Mouse (Mus musculus) forebrain, embryonic 15.5 days (tissue): ENCODE data around the gene Lhfpl5. TPM values are rescaled to one million over a fixed set of nuclear protein-coding genes. Genes with fewer than 3 reads are reported as not detected.

Source experiments
- ATAC-seq: fragments of 200-750 bp; cut with Nextera tagmentation; replicated peaks from 2 replicates; pipeline ENCODE4 v1.8.0; 2017; ENCODE audit warnings: mild to moderate bottlenecking, moderate TSS enrichment, moderate library complexity
- H3K27ac ChIP-seq: fragments of 300-500 bp; sonication (generic); replicated peaks from 2 replicates; pipeline ENCODE4 v1.5.1; 2015; ENCODE audit warnings: mild to moderate bottlenecking, inconsistent platforms
- H3K27me3 ChIP-seq: fragments of 300-500 bp; sonication (generic); 2 replicates; pipeline ENCODE4 v1.6.1; 2015; ENCODE audit warnings: inconsistent platforms
- H3K36me3 ChIP-seq: fragments of 300-500 bp; sonication (generic); 2 replicates; pipeline ENCODE4 v1.6.1; 2015; ENCODE audit warnings: mild to moderate bottlenecking, inconsistent platforms
- H3K4me1 ChIP-seq: fragments of 300-500 bp; sonication (generic); 2 replicates; pipeline ENCODE4 v1.6.1; 2015; ENCODE audit warnings: inconsistent platforms
- H3K4me2 ChIP-seq: fragments of 300-500 bp; sonication (generic); replicated peaks from 2 replicates; pipeline ENCODE4 v1.6.1; 2015; ENCODE audit warnings: mild to moderate bottlenecking, inconsistent platforms
- H3K4me3 ChIP-seq: fragments of 300-500 bp; sonication (generic); 2 replicates; pipeline ENCODE4 v1.5.1; 2015; ENCODE audit warnings: mild to moderate bottlenecking, inconsistent platforms
- H3K9ac ChIP-seq: fragments of 300-500 bp; sonication (generic); replicated peaks from 2 replicates; pipeline ENCODE4 v1.6.1; 2015; ENCODE audit warnings: mild to moderate bottlenecking, inconsistent platforms
- H3K9me3 ChIP-seq: fragments of 300-500 bp; sonication (generic); 2 replicates; pipeline ENCODE4 v1.6.1; 2016; ENCODE audit warnings: inconsistent platforms
- WGBS: fragments of 180-500 bp; shearing (Covaris S2); methylation state at CpG from one replicate; pipeline ENCODE4 v1.1.7; 2015; ENCODE audit warnings: mixed read lengths; 5-methylcytosine and 5-hydroxymethylcytosine counted together
- polyA plus RNA-seq: library from polyadenylated mRNA; unstranded; fragments of >200 nt; fragmentation: Nextera tagmentation; extraction: Ambion mirVana; gene quantifications from 2 replicates; pipeline ENCODE4 v1.2.1, GENCODE M21; 2015

Lhfpl5 gene
- polyA plus RNA-seq, 1 experiment from 2014 or later, result 6.2 TPM

DNA sequence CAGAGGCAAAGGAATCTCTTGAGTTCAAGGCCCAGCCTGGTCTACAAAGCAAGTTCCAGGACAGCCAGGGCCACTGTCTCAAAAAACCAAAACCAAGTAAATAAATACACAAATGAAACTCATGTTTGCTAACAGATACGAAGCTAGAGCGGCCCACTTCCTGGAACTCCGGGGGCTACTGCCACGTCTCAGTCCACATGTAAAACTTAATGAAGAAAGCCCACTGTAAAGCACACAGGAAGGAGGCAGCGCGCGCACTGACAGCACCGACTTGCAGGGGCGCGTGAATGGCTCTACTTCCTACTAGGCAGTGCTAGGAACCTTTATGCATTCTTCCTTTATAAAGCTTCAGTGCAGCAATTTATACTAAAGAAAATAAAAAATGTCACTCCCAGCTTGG, 42.2 kb downstream of the Lhfpl5 start:
- H3K9ac ChIP-seq, result no peak overlapping the region
- H3K4me3 ChIP-seq, result no peak overlapping the region
- H3K36me3 ChIP-seq, result peaks cover 16% of the 10 kb centered on the region; the same call in 1 of the 2 replicates
- 92% methylated on average over 10 of the region's 10 CpGs for WGBS
- no peaks in the 10 kb centered on the region for H3K9me3 ChIP-seq
- no peak for ATAC-seq
- peaks cover 38% of the 10 kb centered on the region for H3K4me1 ChIP-seq
- no peak overlapping the region for H3K27ac ChIP-seq
- no peak overlapping the region for H3K4me2 ChIP-seq
- no peaks in the 10 kb centered on the region for H3K27me3 ChIP-seq

DNA sequence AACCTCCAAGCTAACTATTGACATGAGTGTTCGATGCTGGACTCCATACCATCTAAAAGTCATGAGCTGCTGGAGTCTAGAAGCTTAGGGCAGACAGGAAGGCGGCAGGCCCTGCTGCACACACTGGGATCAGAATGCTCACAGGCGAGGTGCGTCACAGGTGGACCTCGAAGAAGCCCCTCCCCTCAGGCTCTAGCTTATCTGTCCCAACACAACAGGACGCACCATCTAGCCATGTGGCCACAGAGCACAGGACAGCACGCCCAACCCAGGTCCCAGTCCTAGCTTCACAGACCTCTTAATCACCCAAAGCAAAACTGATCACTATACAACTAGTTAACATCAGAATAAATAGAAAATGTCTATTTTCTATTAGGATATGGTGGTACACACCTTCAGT, 42.7 kb downstream of the Lhfpl5 start:
- ATAC-seq, result no peak
- Histone ChIP-seq H3K27ac (no peak overlapping the region), H3K4me3 (no peak overlapping the region), H3K4me2 (no peak overlapping the region), H3K36me3 (peaks cover 16% of the 10 kb centered on the region; the same call in 1 of the 2 replicates), H3K9me3 (no peaks in the 10 kb centered on the region), H3K9ac (no peak overlapping the region), H3K27me3 (no peaks in the 10 kb centered on the region), H3K4me1 (peaks cover 40% of the 10 kb centered on the region)
- WGBS, result 90% methylated on average over 7 of the region's 7 CpGs

- no peaks in the 10 kb centered on the region for H3K9me3 ChIP-seq
- ATAC-seq, result no peak
- 95% methylated on average over 1 of the region's 1 CpGs for WGBS
Measured at GRCm38 (mm10) chr17:28618775-28619174, 43.3 kb downstream of the Lhfpl5 start.

DNA sequence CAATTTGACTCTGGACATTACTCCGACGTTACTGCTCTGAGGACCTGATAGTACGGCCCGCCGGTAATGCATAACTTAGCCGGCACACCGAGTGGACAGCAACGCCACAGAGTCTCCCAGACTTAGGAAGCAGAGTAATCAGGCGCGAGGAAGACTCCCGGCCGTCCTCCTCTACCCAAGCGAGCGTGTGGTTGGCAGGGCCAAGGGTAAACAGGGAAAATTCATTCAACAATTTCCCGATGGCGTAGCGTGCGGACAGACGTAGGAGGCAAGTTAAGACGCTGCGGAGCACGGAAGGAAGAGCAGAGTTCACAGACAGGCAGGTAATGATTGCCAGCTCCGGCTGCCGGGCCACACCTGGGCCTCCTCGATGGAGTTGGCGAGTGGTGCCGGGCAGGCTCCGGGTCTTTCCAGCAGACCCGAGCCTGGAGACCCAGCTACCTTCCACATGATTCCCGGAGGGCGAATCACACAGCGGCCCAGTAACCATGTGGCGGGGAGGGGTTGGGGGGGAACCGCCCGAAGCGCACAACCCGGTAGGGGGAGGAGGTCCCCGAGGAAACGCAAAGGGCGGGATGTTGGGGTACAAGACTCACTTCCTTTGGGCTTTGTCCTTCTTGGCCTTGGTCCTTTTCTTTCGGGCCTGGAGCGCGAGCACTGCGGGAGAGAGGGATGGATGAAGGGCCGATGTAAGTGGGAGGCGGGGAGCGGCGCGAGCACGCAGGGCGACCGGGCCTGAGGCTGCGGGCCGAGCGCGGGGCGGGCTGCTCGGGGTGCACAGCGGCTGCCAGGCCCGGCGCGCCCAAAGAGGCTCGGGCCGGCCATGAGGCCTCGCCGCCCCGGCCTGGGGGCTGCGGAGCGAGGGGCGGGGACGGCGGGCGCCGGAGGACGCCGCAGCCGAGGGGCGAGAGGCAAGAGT, 46.2 kb downstream of the Lhfpl5 start:
- H3K36me3 ChIP-seq, result 0 out of 2 replicates have a peak, but pooled peaks cover 10% of the 10 kb centered on the region
- H3K9ac ChIP-seq, result peak overlapping the region; percentile 87
- peak overlapping the region; percentile 82 for H3K4me3 ChIP-seq
- H3K27ac ChIP-seq, result peak overlapping the region; percentile 90
- peak overlapping the region; percentile 85 for H3K4me2 ChIP-seq
- WGBS, result under 1% methylated on average over 70 of the region's 78 CpGs
- H3K4me1 ChIP-seq, result peaks cover 40% of the 10 kb centered on the region
- no peaks in the 10 kb centered on the region for H3K9me3 ChIP-seq
- peak; percentile 78 for ATAC-seq
- no peaks in the 10 kb centered on the region for H3K27me3 ChIP-seq

More at GRCm38 (mm10) chr17:28618775-28619174, 43.3 kb downstream of the Lhfpl5 start:
- no peak overlapping the region for H3K4me2 ChIP-seq
- H3K27ac ChIP-seq, result no peak overlapping the region
- no peak overlapping the region for H3K4me3 ChIP-seq
- H3K9ac ChIP-seq, result no peak overlapping the region
- H3K27me3 ChIP-seq, result no peaks in the 10 kb centered on the region
- H3K36me3 ChIP-seq, result peaks cover 16% of the 10 kb centered on the region; the same call in 1 of the 2 replicates
- peaks cover 40% of the 10 kb centered on the region for H3K4me1 ChIP-seq

- under 1% methylated on average over 49 of the region's 53 CpGs for WGBS
- peak; percentile 97 for ATAC-seq
Measured at GRCm38 (mm10) chr17:28622300-28622759, 46.9 kb downstream of the Lhfpl5 start, which contains the start of gene Srpk1. Gene Srpk1, minus strand, starts transcription at chr17:28622709.

DNA sequence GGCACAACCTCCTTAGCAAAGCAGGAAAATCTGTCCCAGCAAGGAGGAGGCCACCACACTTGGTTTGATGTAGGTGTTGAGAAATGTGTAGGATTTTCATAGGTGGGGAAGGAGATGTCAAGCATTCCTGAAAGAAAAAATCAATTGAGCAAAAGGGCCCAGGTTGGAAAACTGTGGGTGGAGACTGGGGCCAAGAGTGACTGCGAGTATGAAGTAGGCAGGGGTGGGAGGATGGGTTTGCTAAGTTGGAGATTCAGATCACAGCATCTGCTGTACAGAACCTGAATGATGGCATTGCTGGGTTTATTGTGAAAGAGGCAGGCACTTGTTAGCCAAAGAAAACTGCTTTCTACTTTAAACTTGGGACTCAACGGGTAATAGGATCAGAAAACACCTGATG, 49.4 kb downstream of the Lhfpl5 start:
- no peak for ATAC-seq
- 74% methylated on average over 2 of the region's 2 CpGs for WGBS

More at GRCm38 (mm10) chr17:28622300-28622759, 46.9 kb downstream of the Lhfpl5 start, which contains the start of gene Srpk1:
- Histone ChIP-seq H3K9me3 (no peaks in the 10 kb centered on the region), H3K36me3 (0 out of 2 replicates have a peak, but pooled peaks cover 10% of the 10 kb centered on the region), H3K4me2 (peak within 1 kb of the TSS; percentile 85), H3K4me3 (peak within 1 kb of the TSS; percentile 82), H3K4me1 (peaks cover 38% of the 10 kb centered on the region), H3K9ac (peak within 1 kb of the TSS; percentile 87), H3K27me3 (no peaks in the 10 kb centered on the region), H3K27ac (peak within 1 kb of the TSS; percentile 90)

GRCm38 (mm10) chr17:28625327-28625726, 49.9 kb downstream of the Lhfpl5 start:
- 93% methylated on average over 15 of the region's 15 CpGs for WGBS
- Histone ChIP-seq H3K4me1 (peaks cover 14% of the 10 kb centered on the region), H3K4me3 (no peak overlapping the region), H3K9ac (no peak overlapping the region), H3K27me3 (no peaks in the 10 kb centered on the region), H3K27ac (no peak overlapping the region), H3K36me3 (no peaks in the 10 kb centered on the region), H3K4me2 (no peak overlapping the region), H3K9me3 (no peaks in the 10 kb centered on the region)
- ATAC-seq, result no peak

More for the DNA sequence above, 49.4 kb downstream of the Lhfpl5 start:
- 0 out of 2 replicates have a peak, but pooled peaks cover 4% of the 10 kb centered on the region for H3K36me3 ChIP-seq
- no peak overlapping the region for H3K27ac ChIP-seq
- H3K9ac ChIP-seq, result no peak overlapping the region
- H3K4me1 ChIP-seq, result peaks cover 19% of the 10 kb centered on the region
- no peaks in the 10 kb centered on the region for H3K9me3 ChIP-seq
- H3K4me3 ChIP-seq, result no peak overlapping the region
- H3K27me3 ChIP-seq, result no peaks in the 10 kb centered on the region
- H3K4me2 ChIP-seq, result no peak overlapping the region

DNA sequence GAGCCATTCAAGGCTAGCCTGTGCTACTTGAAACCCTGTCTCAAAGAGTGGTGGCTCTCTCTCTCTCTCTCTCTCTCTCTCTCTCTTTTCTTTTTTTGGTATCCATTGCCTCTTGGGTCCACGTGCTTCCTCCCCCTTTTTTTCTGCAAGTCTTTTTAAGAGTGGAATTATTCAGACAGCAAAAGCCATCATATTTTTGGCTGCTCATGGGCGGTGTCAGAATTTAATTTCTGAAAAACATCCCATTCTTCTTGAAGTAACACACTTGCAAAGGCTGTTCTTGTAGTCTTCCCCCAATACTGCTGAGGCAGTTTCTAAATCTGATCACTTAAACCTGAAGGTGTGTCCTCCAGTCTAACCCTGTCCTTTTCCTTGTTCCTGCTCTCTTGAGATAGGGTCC, 51.5 kb downstream of the Lhfpl5 start:
- Histone ChIP-seq H3K4me2 (no peak overlapping the region), H3K4me3 (no peak overlapping the region), H3K27ac (no peak overlapping the region), H3K27me3 (no peaks in the 10 kb centered on the region), H3K4me1 (0 out of 2 replicates have a peak, but pooled peaks cover 4% of the 10 kb centered on the region), H3K9ac (no peak overlapping the region), H3K9me3 (no peaks in the 10 kb centered on the region), H3K36me3 (no peaks in the 10 kb centered on the region)
- WGBS, result 86% methylated on average over 2 of the region's 2 CpGs
- ATAC-seq, result no peak

- H3K4me1 ChIP-seq, result no peaks in the 10 kb centered on the region
- H3K27me3 ChIP-seq, result no peaks in the 10 kb centered on the region
- ATAC-seq, result no peak
- H3K27ac ChIP-seq, result no peak overlapping the region
- no peak overlapping the region for H3K9ac ChIP-seq
- no peak overlapping the region for H3K4me2 ChIP-seq
- no peaks in the 10 kb centered on the region for H3K9me3 ChIP-seq
- WGBS, result 73% methylated on average over 10 of the region's 10 CpGs
- no peak overlapping the region for H3K4me3 ChIP-seq
- no peaks in the 10 kb centered on the region for H3K36me3 ChIP-seq
Measured at GRCm38 (mm10) chr17:28628248-28629124, 53.0 kb downstream of the Lhfpl5 start.

DNA sequence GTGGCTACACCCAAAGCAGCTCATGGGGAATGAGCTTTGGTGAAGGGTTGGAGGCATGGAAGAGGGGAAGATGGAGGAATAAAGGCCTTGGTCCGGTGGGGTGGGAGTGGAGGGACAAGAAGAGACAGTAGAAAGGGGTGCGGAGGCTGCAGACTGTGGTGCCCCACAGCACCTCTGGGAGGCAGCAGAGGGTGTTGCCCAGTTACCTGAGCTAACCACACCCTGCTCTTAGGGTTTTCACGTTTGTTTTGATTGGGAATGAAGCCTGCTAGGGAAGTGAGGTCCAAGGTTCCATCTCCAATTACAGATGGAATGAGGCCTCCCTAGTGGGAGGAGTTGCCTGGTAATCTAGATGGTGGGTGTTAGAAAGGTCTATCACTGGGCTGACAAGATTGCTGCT, 53.7 kb downstream of the Lhfpl5 start:
- no peak for ATAC-seq
- no peak overlapping the region for H3K9ac ChIP-seq
- H3K4me3 ChIP-seq, result no peak overlapping the region
- H3K27ac ChIP-seq, result no peak overlapping the region
- 51% methylated on average over 3 of the region's 3 CpGs for WGBS
- no peaks in the 10 kb centered on the region for H3K27me3 ChIP-seq
- H3K9me3 ChIP-seq, result no peaks in the 10 kb centered on the region
- no peaks in the 10 kb centered on the region for H3K36me3 ChIP-seq
- H3K4me1 ChIP-seq, result no peaks in the 10 kb centered on the region
- H3K4me2 ChIP-seq, result no peak overlapping the region
